ENCODE assay signal across 9 mouse cellular contexts in genomic region chr8:46512538-46512937, GRCm38 (mm10). TPM values are rescaled to one million over a fixed set of nuclear protein-coding genes. Genes with fewer than 3 reads are reported as not detected.
A peak's percentile ranks its signal among the peaks of the same experiment; 100 is the strongest.
DNase-seq lines count a peak whose midpoint lies in the region; ATAC-seq and TF ChIP-seq lines count a peak whose summit lies in the region.
"Had no signal": no experiment of that assay in that cellular context is flagged by ENCODE, and none has a peak within 500 bp of the region (broad histone marks: within the 10 kb centered on the region; RNA-seq: fewer than 3 reads in every experiment).

No protein-coding gene starts in this region.

- DNase-seq in gastrocnemius, postnatal 25 days = peak; percentile 22
- no peak for DNase-seq in gastrocnemius, adult 8-10 months (ENCODE audit: low spot score in 2 of 2)
- DNase-seq in liver = peak; percentile 32
- no peak for DNase-seq in liver, embryonic 11.5 days (ENCODE audit: low spot score)
- peak; percentile 49 to 61 for DNase-seq in kidney, postnatal 4 days
- DNase-seq in thymus, adult 2 months = peak; percentile 27
- DNase-seq in layer of hippocampus, adult 9-10 months (ENCODE audit: low spot score) = no peak

- no peak for TF ChIP-seq POLR2A in thymus, adult 2 months (IDR thresholded peaks at IDR 0.05; ENCODE audit: control insufficient read depth, extremely low read depth, insufficient read depth, low read length, poor library complexity)

- no peak overlapping the region for H3K4me3 ChIP-seq in liver, embryonic 11.5 days (ENCODE audit: low read depth, low read length)
- H3K4me3 ChIP-seq in thymus, adult 2 months (ENCODE audit: control insufficient read depth, insufficient read depth, low read length) = no peak overlapping the region
- H3K4me3 ChIP-seq: limb, embryonic 12.5 days had no signal

- no peak overlapping the region for H3K4me2 ChIP-seq in liver, embryonic 11.5 days
- H3K4me2 ChIP-seq: limb, embryonic 12.5 days had no signal

- no peaks in the 10 kb centered on the region for H3K27me3 ChIP-seq in liver, embryonic 11.5 days (replicated peaks; ENCODE audit: control insufficient read depth, insufficient read depth, low read length)
- H3K27me3 ChIP-seq in thymus, adult 2 months (ENCODE audit: control insufficient read depth, insufficient read depth, low read length) = no peaks in the 10 kb centered on the region; the same call in 1 of the 2 replicates
- H3K27me3 ChIP-seq: limb, embryonic 12.5 days had no signal

- no peaks in the 10 kb centered on the region; the same call in 1 of the 2 replicates for H3K4me1 ChIP-seq in liver, embryonic 11.5 days (replicated peaks; ENCODE audit: control insufficient read depth, insufficient read depth, low read length)
- peaks cover 31% of the 10 kb centered on the region for H3K4me1 ChIP-seq in thymus, adult 2 months (replicated peaks; ENCODE audit: control insufficient read depth, insufficient read depth, low read length)

- no peaks in the 10 kb centered on the region for H3K9me3 ChIP-seq in liver, embryonic 11.5 days (ENCODE audit: control insufficient read depth, low read length)
- H3K9me3 ChIP-seq: limb, embryonic 12.5 days had no signal

- 51% methylated on average over 8 of the region's 8 CpGs for WGBS in liver, embryonic 11.5 days
- WGBS in thymus, adult 2 months = 3% methylated on average over 8 of the region's 8 CpGs

- H3K27ac ChIP-seq in liver, embryonic 11.5 days (ENCODE audit: low read depth, low read length) = no peak overlapping the region
- no peak overlapping the region for H3K27ac ChIP-seq in thymus, adult 2 months (ENCODE audit: control insufficient read depth, insufficient read depth, low read length)
- H3K27ac ChIP-seq: limb, embryonic 12.5 days had no signal

- H3K36me3 ChIP-seq in liver, embryonic 11.5 days (ENCODE audit: control insufficient read depth, insufficient read depth, low read length) = peaks cover 4% of the 10 kb centered on the region; the same call in 1 of the 2 replicates
- no peaks in the 10 kb centered on the region for H3K36me3 ChIP-seq in thymus, adult 2 months (ENCODE audit: control insufficient read depth, insufficient read depth, low read length)
- H3K36me3 ChIP-seq: limb, embryonic 12.5 days had no signal

- no peak overlapping the region for H3K9ac ChIP-seq in liver, embryonic 11.5 days (ENCODE audit: low read depth, low read length)
- H3K9ac ChIP-seq: limb, embryonic 12.5 days had no signal

- TF ChIP-seq CTCF in thymus, adult 2 months (IDR thresholded peaks at IDR 0.05; ENCODE audit: borderline replicate concordance, control insufficient read depth, extremely low read depth, insufficient read depth, low read length, poor library complexity) = no peak

- ATAC-seq in liver, embryonic 11.5 days (replicated peaks; ENCODE audit: low FRiP score) = no peak; the same call in 1 of the 2 replicates
- no peak for ATAC-seq in granulocyte monocyte progenitor cell, adult 5-6 weeks (replicated peaks; ENCODE audit: poor library complexity, severe bottlenecking)

RNA-seq across cellular contexts. Expression of gene Cenpu, which starts 39.3 kb away (rescaled TPM):
- 1 to 10 TPM in 1 of 2 experiments, under 1 TPM in 1; 0.41 to 1.2 TPM for total RNA-seq in gastrocnemius, postnatal 25 days (2021)
- total RNA-seq in gastrocnemius, adult 8-10 months (2022) = under 1 TPM in 2 of 4 experiments, not detected in 2; 0.19 to 0.29 TPM
- polyA plus RNA-seq in liver, embryonic 11.5 days (2014; fragmentation: Nextera tagmentation; extraction: Ambion mirVana) = 22.0 and 29.8 TPM in 2 replicates
- 4.6 and 5.1 TPM in 2 replicates for polyA plus RNA-seq in thymus, adult 2 months (2012; rRNA removed)
- total RNA-seq in granulocyte monocyte progenitor cell, adult 5-6 weeks (2014; fragmentation: Nextera tagmentation) = 21.1 and 48.4 TPM in 2 replicates
- total RNA-seq in granulocyte monocyte progenitor cell, adult 5-6 weeks (2017) = 65.7 and 125 TPM in 2 replicates

RNA-seq across cellular contexts. Expression of gene Acsl1, which starts 41.7 kb away (rescaled TPM):
- 100 to 1,000 TPM; 251 to 347 TPM for total RNA-seq in gastrocnemius, postnatal 25 days (2021)
- total RNA-seq in gastrocnemius, adult 8-10 months (2022) = 100 to 1,000 TPM; 225 to 268 (median 235) TPM
- polyA plus RNA-seq in liver, embryonic 11.5 days (2014; fragmentation: Nextera tagmentation; extraction: Ambion mirVana) = 47.3 and 50.7 TPM in 2 replicates
- 31.2 TPM in 2 replicates for polyA plus RNA-seq in thymus, adult 2 months (2012; rRNA removed)
- total RNA-seq in granulocyte monocyte progenitor cell, adult 5-6 weeks (2014; fragmentation: Nextera tagmentation) = 55.7 and 60.2 TPM in 2 replicates
- total RNA-seq in granulocyte monocyte progenitor cell, adult 5-6 weeks (2017) = 75.4 and 121 TPM in 2 replicates

Comparison
In these comparisons a context has a peak if more than half of its experiments do, and no peak if none do; other contexts are left out.
1. DNase-seq: peak in gastrocnemius, postnatal 25 days (single experiment), liver (single experiment), kidney, postnatal 4 days (2 of 2) and thymus, adult 2 months (single experiment); none in gastrocnemius, adult 8-10 months (0 of 2), liver, embryonic 11.5 days (single experiment) and layer of hippocampus, adult 9-10 months (single experiment).
2. RNA of gene Cenpu, which starts 39.3 kb away (total RNA-seq): 21.1 to 125 TPM in granulocyte monocyte progenitor cell, adult 5-6 weeks; 0.41 to 1.2 TPM in gastrocnemius, postnatal 25 days and 0.19 to 0.29 TPM in gastrocnemius, adult 8-10 months; every median in the first group is over 10 times any median in the second.